Mouse (Mus musculus) adrenal gland (tissue): ENCODE measurements around the gene Chp1.

Experiments
- intact Hi-C: fragments of 180-260 bp; cut with DNase I; formaldehyde crosslinking; loops from one replicate; pipeline ENCODE4 v1.15.1; 2025

Gene Chp1

DNA sequence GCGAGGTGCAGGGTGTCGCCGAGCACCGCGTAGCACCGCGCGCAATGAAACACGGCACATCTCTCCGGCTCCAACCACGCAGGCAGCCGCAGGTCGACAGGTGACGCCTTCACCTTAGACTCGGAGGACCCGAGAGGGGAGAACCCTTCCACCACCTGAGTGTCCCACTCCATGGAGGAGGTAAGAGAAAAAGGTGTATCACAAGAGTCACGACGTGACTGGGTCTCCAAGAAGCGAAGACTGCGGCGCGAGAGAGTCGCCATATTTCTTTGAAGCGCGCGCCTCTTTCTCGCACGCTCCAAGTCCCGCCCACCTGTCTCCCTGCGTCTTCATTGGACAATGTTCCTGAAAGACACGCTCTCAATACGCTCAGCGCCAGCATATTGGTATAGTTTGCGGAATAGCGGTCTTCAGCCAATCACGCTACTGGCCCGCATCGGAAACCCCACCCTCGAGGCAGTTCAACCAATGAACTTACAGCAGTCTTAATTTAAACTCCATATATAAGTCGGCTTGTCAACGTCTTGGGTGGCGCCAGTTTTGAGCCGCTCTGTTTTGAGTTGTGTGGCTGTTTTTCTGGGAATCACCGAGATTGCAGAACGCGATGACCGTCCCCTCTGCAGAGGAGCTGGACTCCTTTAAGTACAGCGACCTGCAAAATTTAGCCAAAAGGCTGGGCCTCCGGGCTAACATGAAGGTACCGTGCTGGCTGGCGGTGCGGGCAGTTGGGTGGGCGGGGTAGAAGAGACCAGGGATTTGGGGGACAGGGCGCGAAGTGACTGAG, 70.9 kb downstream of the Chp1 start, which contains the start of the genes Nusap1 and Oip5:
TSS of gene Nusap1 (plus strand) at position 100 of the 784 bp plus-strand sequence.
TSS of gene Oip5 (minus strand) at position 271 of the 784 bp plus-strand sequence.
- intact Hi-C loops: loop anchor here (10.0 kb wide), 1 partner anchor 46 kb away; the partner anchor contains the start of gene Ndufaf1

DNA sequence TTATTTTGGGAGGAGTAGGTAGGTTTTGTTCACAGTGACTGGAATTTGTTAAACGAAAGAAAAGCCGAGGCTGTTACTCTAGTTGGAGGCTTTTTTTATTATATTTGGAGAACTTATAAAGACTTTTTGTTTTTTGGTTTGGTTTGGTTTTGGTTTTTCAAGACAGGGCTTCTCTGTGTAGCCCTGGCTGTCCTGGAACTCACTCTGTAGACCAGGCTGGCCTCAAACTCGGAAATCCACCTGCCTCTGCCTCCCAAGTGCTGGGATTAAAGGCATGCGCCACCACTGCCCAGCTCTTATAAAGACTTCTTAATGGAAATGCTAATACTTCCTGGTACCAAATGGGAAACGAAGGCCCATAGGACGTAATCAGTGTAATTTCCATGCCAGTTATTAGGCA, 71.5 kb downstream of the Chp1 start:
- intact Hi-C loops: loop anchor here (10.0 kb wide), 1 partner anchor 46 kb away; the partner anchor contains the start of gene Ndufaf1

DNA sequence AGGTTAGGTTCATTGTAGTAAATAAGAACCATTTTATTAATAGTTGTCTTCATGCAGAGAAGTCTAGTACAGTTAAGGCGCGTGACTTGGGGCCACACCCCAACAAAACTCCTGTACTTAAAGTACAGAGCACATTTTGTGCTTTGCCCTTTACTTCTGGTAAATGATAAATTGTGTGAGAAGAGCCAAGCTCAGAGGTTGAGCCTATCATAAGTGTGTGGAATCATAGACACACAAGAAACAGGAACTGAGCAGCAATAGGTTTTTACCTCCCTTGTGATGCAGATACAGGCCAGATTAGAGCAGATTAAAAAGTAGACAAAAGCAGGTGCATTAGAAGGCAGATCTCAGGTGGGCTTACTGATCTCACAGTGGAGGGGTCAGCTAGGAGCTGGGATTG, 73.8 kb downstream of the Chp1 start:
- intact Hi-C loops: no loop called here
